Mouse (Mus musculus): ENCODE measurements around the gene Urgcp. TPM values are rescaled to one million over a fixed set of nuclear protein-coding genes. Genes with fewer than 3 reads are reported as not detected.

Gene Urgcp
- total and polyA plus RNA-seq, 2 experiments from 2014 or later = 32.8 to 61.5 TPM

DNA sequence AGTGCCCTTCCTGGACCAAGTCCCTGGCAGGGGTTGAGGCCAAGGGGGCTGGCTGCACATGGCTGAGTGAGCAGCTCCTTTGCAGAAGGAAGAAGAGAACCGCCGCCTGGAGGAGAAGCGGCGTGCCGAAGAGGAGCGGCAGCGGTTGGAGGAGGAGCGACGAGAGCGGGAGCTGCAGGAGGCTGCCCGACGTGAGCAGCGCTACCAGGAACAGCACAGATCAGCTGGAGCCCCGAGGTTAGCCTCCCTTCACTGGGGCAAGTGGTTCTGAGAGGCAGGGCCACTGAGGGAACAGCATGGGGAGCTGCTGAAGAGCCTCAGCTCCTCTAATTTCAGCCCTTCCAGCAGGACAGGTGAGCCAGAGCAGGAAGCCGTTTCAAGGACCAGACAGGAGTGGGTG is 34.8 kb upstream of the Urgcp start:
- Histone ChIP-seq H3K9ac (replicated peaks; ENCODE audit: low read length) (no peak overlapping the region), H3K4me2 (ENCODE audit: low read depth, low read length) (no peak overlapping the region), H3K4me3 (ENCODE audit: low read length) (no peak overlapping the region), H3K27ac (no peak overlapping the region), H3K4me1 (ENCODE audit: insufficient read depth, low read length) (no peaks in the 10 kb centered on the region), H3K27me3 (ENCODE audit: insufficient read depth, low read length) (no peaks in the 10 kb centered on the region), H3K9me3 (ENCODE audit: low read length) (no peaks in the 10 kb centered on the region), H3K36me3 (ENCODE audit: insufficient read depth, low read length) (peaks cover 83% of the 10 kb centered on the region)
- ATAC-seq (no peak), DNase-seq (ENCODE audit: low spot score) (no peak)
- TF ChIP-seq CTCF (IDR thresholded peaks at IDR 0.05; ENCODE audit: low read depth) = no peak
- WGBS = 77% methylated on average over 15 of the region's 15 CpGs

- H3K36me3 ChIP-seq (ENCODE audit: insufficient read depth, low read length) = peaks cover 85% of the 10 kb centered on the region
- H3K27me3 ChIP-seq (ENCODE audit: insufficient read depth, low read length) = no peaks in the 10 kb centered on the region
- ATAC-seq (peak; percentile 36), DNase-seq (ENCODE audit: low spot score) (peak; percentile 18)
- TF ChIP-seq CTCF (IDR thresholded peaks at IDR 0.05; ENCODE audit: low read depth) = no peak
- no peak overlapping the region for H3K4me2 ChIP-seq (ENCODE audit: low read depth, low read length)
- no peak overlapping the region for H3K27ac ChIP-seq
- H3K9ac ChIP-seq (replicated peaks; ENCODE audit: low read length) = no peak overlapping the region
- no peak overlapping the region for H3K4me3 ChIP-seq (ENCODE audit: low read length)
- 55% methylated on average over 7 of the region's 7 CpGs for WGBS
- no peaks in the 10 kb centered on the region for H3K4me1 ChIP-seq (ENCODE audit: insufficient read depth, low read length)
- no peaks in the 10 kb centered on the region for H3K9me3 ChIP-seq (ENCODE audit: low read length)
Measured at GRCm38 (mm10) chr11:5795706-5796105, 33.5 kb upstream of the Urgcp start.

GRCm38 (mm10) chr11:5795290-5795689 is 33.1 kb upstream of the Urgcp start:
- Histone ChIP-seq H3K4me1 (ENCODE audit: insufficient read depth, low read length) (no peaks in the 10 kb centered on the region), H3K27ac (no peak overlapping the region), H3K9ac (replicated peaks; ENCODE audit: low read length) (no peak overlapping the region)

DNA sequence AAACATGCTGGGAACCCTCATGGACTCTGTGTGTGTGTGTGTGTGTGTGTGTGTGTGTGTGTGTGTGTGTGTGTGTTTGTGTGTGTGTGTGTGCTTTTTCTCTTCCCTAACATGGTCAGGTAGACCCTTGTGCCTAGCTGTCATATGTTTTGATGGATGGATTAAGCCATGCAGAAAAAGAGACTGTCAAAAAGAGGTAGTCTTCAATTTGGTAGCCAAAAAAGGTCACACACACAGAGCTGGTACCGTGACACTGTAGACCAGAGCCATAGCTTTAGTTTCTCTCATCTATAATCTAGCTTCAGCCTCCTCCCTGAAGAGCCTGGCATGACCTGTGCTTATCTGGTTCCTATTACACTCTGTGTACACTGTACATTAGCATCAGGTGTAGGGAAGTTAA is 28.3 kb upstream of the Urgcp start:
- Histone ChIP-seq H3K27ac (no peak overlapping the region), H3K9me3 (ENCODE audit: low read length) (no peaks in the 10 kb centered on the region), H3K9ac (replicated peaks; ENCODE audit: low read length) (no peak overlapping the region), H3K4me2 (ENCODE audit: low read depth, low read length) (no peak overlapping the region), H3K4me3 (ENCODE audit: low read length) (no peak overlapping the region), H3K27me3 (ENCODE audit: insufficient read depth, low read length) (no peaks in the 10 kb centered on the region), H3K4me1 (ENCODE audit: insufficient read depth, low read length) (peaks cover 13% of the 10 kb centered on the region), H3K36me3 (ENCODE audit: insufficient read depth, low read length) (peaks cover 41% of the 10 kb centered on the region)
- no peak for TF ChIP-seq CTCF (IDR thresholded peaks at IDR 0.05; ENCODE audit: low read depth)
- no peak for DNase-seq (ENCODE audit: low spot score)
- WGBS = 92% methylated on average over 1 of the region's 1 CpGs
- no peak for ATAC-seq

More at GRCm38 (mm10) chr11:5795290-5795689, 33.1 kb upstream of the Urgcp start:
- H3K36me3 ChIP-seq (ENCODE audit: insufficient read depth, low read length) = peaks cover 83% of the 10 kb centered on the region
- no peaks in the 10 kb centered on the region for H3K27me3 ChIP-seq (ENCODE audit: insufficient read depth, low read length)
- ATAC-seq (no peak), DNase-seq (ENCODE audit: low spot score) (no peak)
- WGBS = 77% methylated on average over 9 of the region's 9 CpGs
- H3K9me3 ChIP-seq (ENCODE audit: low read length) = no peaks in the 10 kb centered on the region
- no peak for TF ChIP-seq CTCF (IDR thresholded peaks at IDR 0.05; ENCODE audit: low read depth)
- no peak overlapping the region for H3K4me3 ChIP-seq (ENCODE audit: low read length)
- no peak overlapping the region for H3K4me2 ChIP-seq (ENCODE audit: low read depth, low read length)

- peaks cover 35% of the 10 kb centered on the region for H3K36me3 ChIP-seq (ENCODE audit: insufficient read depth, low read length)
- peaks cover 13% of the 10 kb centered on the region for H3K4me1 ChIP-seq (ENCODE audit: insufficient read depth, low read length)
- WGBS = 88% methylated on average over 3 of the region's 3 CpGs
- H3K9ac ChIP-seq (replicated peaks; ENCODE audit: low read length) = no peak overlapping the region
- TF ChIP-seq CTCF (IDR thresholded peaks at IDR 0.05; ENCODE audit: low read depth) = no peak
- ATAC-seq (no peak), DNase-seq (ENCODE audit: low spot score) (no peak)
- no peak overlapping the region for H3K27ac ChIP-seq
- H3K9me3 ChIP-seq (ENCODE audit: low read length) = no peaks in the 10 kb centered on the region
- H3K27me3 ChIP-seq (ENCODE audit: insufficient read depth, low read length) = no peaks in the 10 kb centered on the region
- no peak overlapping the region for H3K4me3 ChIP-seq (ENCODE audit: low read length)
- H3K4me2 ChIP-seq (ENCODE audit: low read depth, low read length) = peak overlapping the region; percentile 94
Measured at GRCm38 (mm10) chr11:5789754-5790333, 27.7 kb upstream of the Urgcp start.

DNA sequence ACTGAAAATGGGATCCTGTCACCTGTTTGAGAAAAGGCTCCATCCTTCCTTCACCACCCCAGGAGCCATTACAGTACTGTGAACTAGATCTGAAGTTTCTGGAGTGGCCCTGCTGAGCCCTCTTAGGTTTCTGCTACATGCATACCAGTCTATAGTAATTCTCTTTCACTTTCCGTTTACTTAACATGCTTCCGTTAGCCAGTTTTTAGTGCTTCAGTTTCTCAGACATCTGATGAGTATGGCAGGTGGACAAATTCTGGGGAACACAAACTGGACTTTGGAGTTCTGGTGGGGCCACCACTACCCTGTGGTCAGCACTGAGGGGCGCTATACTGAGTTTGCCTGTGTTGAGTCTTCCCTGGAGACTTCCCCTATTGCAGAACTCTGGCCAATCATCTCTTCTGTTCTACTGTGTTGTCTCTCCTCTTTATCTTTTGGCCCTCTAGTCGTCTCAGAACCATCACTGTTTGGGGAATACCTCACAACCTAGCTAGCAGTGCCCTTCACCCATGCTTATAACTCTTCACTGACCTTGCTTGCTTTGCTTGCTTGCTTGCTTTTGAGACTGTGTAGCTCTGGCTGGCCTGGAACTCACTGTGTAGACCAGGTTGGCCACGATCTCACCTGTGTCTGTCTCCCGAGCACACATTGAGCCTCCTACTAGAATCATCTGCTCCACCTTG is 27.0 kb upstream of the Urgcp start:
- Histone ChIP-seq H3K36me3 (ENCODE audit: insufficient read depth, low read length) (peaks cover 29% of the 10 kb centered on the region), H3K27ac (peak overlapping the region; percentile 94), H3K9ac (replicated peaks; ENCODE audit: low read length) (peak overlapping the region; percentile 81), H3K27me3 (ENCODE audit: insufficient read depth, low read length) (no peaks in the 10 kb centered on the region), H3K9me3 (ENCODE audit: low read length) (no peaks in the 10 kb centered on the region), H3K4me3 (ENCODE audit: low read length) (peak overlapping the region; percentile 83), H3K4me2 (ENCODE audit: low read depth, low read length) (peak overlapping the region; percentile 94), H3K4me1 (ENCODE audit: insufficient read depth, low read length) (peaks cover 13% of the 10 kb centered on the region)
- ATAC-seq (no peak), DNase-seq (ENCODE audit: low spot score) (no peak)
- TF ChIP-seq CTCF (IDR thresholded peaks at IDR 0.05; ENCODE audit: low read depth) = peak; percentile 25
- 70% methylated on average over 6 of the region's 6 CpGs for WGBS

Data from hindbrain, postnatal 0 days (tissue).